Mouse (Mus musculus): ENCODE measurements around the gene Ccdc12. TPM values are rescaled to one million over a fixed set of nuclear protein-coding genes. Genes with fewer than 3 reads are reported as not detected.
A peak's percentile ranks its signal among the peaks of the same experiment; 100 is the strongest.

Ccdc12 gene
- polyA plus RNA-seq, 1 experiment: 59.2 TPM

DNA sequence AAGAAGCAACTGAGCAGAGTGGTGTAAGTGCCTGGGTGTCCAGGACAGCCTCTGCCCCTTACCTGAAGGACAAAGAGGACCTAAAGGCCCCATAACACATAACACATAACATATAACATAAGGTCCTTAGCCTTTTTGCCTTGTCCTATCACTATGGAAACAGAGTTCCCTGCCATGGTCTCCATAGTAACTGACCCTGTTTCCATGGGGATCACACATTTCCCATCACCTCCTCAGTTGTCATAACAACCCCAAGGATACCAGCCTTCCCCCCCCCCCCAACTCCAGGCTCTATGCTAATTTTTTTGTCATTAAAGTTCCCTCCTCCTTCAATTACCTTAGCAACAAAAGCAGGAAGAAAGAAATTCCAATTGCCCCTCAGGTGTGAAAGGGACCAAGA lies 6.5 kb upstream of the Ccdc12 start:
- no peaks in the 10 kb centered on the region for H3K79me2 ChIP-seq (ENCODE audit: control insufficient read depth, insufficient read depth)

DNA sequence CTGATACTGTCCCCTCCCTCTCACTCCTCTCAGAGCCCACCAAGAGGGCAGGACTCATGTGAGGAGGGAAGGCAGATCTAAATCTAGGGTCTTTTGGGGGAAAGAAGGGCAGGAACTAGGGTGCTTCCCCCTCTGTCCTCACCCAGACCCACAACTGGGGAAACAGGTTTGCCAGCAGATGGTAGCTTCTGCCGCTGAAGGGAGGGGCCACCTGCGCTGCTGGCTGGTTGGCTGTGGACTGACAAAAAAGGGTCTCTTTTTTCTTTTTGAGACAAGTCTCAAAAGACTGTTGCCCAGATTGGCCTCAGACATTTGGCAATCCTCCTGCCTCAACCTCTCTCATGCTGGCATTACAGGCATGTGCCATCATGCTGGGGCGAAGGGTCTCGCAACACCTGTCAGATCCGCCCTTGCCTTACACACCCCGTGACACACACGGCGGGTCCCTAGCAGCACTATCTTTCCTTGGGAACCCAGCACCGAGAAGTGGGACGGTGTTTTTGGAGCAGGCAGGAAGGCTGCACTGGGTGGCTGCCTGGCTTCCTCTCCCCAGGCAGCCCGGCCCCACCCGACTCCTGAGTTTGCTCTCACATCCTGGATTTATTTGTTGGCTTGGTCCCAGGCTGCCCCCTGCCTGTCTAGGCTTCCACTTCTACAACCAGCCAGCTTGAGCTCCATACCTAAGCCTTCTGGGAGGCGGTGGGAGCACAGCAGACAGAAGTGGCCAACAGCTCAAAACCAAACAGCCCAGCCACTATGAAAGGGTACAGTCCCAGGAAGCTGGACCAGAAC lies 4.2 kb upstream of the Ccdc12 start:
- TF ChIP-seq POLR2A (IDR thresholded peaks at IDR 0.05; ENCODE audit: insufficient read length, low read depth): no peak
- TF ChIP-seq USF1 (IDR thresholded peaks at IDR 0.05; ENCODE audit: low read depth): no peak
- TF ChIP-seq POLR2AphosphoS2 (IDR thresholded peaks at IDR 0.05; ENCODE audit: insufficient read length, low read depth): no peak
- no peak for TF ChIP-seq MAX (IDR thresholded peaks at IDR 0.05; ENCODE audit: low read depth)
- TF ChIP-seq TCF12 (IDR thresholded peaks at IDR 0.05; ENCODE audit: insufficient read depth, poor library complexity, severe bottlenecking): no peak
- TF ChIP-seq TCF3 (IDR thresholded peaks at IDR 0.05; ENCODE audit: insufficient read length, low read depth): no peak
- no peak for TF ChIP-seq CEBPB (IDR thresholded peaks at IDR 0.05; ENCODE audit: insufficient read depth, poor library complexity, severe bottlenecking)
- TF ChIP-seq E2F4 (IDR thresholded peaks at IDR 0.05; ENCODE audit: insufficient read depth): no peak
- no peak for TF ChIP-seq REST (IDR thresholded peaks at IDR 0.05; ENCODE audit: insufficient read depth, insufficient read length)
- no peak for TF ChIP-seq MYOD1 (IDR thresholded peaks at IDR 0.05; ENCODE audit: control insufficient read depth in 1 of 3, insufficient read length in 2 of 3, low read depth in 2 of 3)
- TF ChIP-seq MYOG (IDR thresholded peaks at IDR 0.05; ENCODE audit: control insufficient read depth in 1 of 3, insufficient read depth in 1 of 3, insufficient read length in 2 of 3, low read depth in 2 of 3): no peak
- no peak for TF ChIP-seq SRF (IDR thresholded peaks at IDR 0.05; ENCODE audit: control insufficient read depth, insufficient read length, low read depth)
- Histone ChIP-seq H3ac (ENCODE audit: control insufficient read depth, insufficient read length) (no peak overlapping the region), H3K79me2 (ENCODE audit: control insufficient read depth, insufficient read depth) (peaks cover 3% of the 10 kb centered on the region), H3K36me3 (ENCODE audit: control insufficient read depth, insufficient read depth) (no peaks in the 10 kb centered on the region), H3K4me3 (no peak overlapping the region), H3K4me2 (ENCODE audit: low read depth) (peak overlapping the region; percentile 97), H3K27me3 (ENCODE audit: control insufficient read depth, insufficient read depth, insufficient read length) (no peaks in the 10 kb centered on the region)

More for the DNA sequence above, 6.5 kb upstream of the Ccdc12 start:
- no peaks in the 10 kb centered on the region for H3K36me3 ChIP-seq (ENCODE audit: control insufficient read depth, insufficient read depth)
- no peaks in the 10 kb centered on the region for H3K27me3 ChIP-seq (ENCODE audit: control insufficient read depth, insufficient read depth, insufficient read length)
- no peak overlapping the region for H3ac ChIP-seq (ENCODE audit: control insufficient read depth, insufficient read length)
- H3K4me2 ChIP-seq (ENCODE audit: low read depth): no peak overlapping the region
- no peak overlapping the region for H3K4me3 ChIP-seq
- no peak for TF ChIP-seq TCF3 (IDR thresholded peaks at IDR 0.05; ENCODE audit: insufficient read length, low read depth)
- no peak for TF ChIP-seq POLR2AphosphoS2 (IDR thresholded peaks at IDR 0.05; ENCODE audit: insufficient read length, low read depth)
- no peak for TF ChIP-seq POLR2A (IDR thresholded peaks at IDR 0.05; ENCODE audit: insufficient read length, low read depth)
- TF ChIP-seq MAX (IDR thresholded peaks at IDR 0.05; ENCODE audit: low read depth): no peak
- no peak for TF ChIP-seq REST (IDR thresholded peaks at IDR 0.05; ENCODE audit: insufficient read depth, insufficient read length)
- no peak for TF ChIP-seq MYOG (IDR thresholded peaks at IDR 0.05; ENCODE audit: control insufficient read depth in 1 of 3, insufficient read depth in 1 of 3, insufficient read length in 2 of 3, low read depth in 2 of 3)
- TF ChIP-seq SRF (IDR thresholded peaks at IDR 0.05; ENCODE audit: control insufficient read depth, insufficient read length, low read depth): no peak
- TF ChIP-seq E2F4 (IDR thresholded peaks at IDR 0.05; ENCODE audit: insufficient read depth): no peak
- no peak for TF ChIP-seq TCF12 (IDR thresholded peaks at IDR 0.05; ENCODE audit: insufficient read depth, poor library complexity, severe bottlenecking)
- TF ChIP-seq MYOD1 (IDR thresholded peaks at IDR 0.05; ENCODE audit: control insufficient read depth in 1 of 3, insufficient read length in 2 of 3, low read depth in 2 of 3): no peak
- no peak for TF ChIP-seq CEBPB (IDR thresholded peaks at IDR 0.05; ENCODE audit: insufficient read depth, poor library complexity, severe bottlenecking)
- no peak for TF ChIP-seq USF1 (IDR thresholded peaks at IDR 0.05; ENCODE audit: low read depth)

DNA sequence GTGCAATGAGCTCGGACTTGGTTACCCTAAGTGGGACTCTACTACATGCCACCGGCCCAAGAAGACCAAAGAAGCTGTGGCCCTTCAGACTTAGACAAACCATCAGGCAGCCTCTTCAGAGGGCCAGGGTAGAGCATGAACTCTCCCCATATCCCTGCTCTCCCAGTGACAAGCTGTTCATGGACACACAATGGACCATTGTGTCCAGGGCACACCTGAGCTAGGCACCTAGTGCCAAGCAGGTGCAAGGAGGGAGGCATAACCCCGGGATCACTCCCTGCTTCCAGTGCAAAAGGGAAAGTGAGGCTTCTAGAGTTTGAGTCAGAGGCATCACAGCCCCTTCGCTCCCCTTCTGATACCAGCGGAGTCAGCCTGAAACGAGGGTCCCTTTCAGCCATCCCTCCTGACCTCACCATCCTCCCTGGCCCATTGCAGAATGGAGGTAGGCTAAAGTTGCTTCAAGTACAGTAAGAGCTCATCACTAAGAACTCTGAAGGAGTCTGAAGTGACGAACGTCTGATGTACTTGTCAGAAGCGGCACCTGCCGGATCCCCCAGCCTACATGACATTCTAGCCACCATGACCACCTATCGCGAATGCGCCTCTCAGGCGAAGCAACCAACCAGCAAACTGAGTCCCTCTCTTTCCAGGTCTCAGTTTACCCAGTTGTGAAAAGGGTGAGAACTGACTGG lies 3.2 kb upstream of the Ccdc12 start:
- peaks cover 13% of the 10 kb centered on the region for H3K79me2 ChIP-seq (ENCODE audit: control insufficient read depth, insufficient read depth)
- peak overlapping the region; percentile 26 for H3K4me3 ChIP-seq
- peak overlapping the region; percentile 43 for H3ac ChIP-seq (ENCODE audit: control insufficient read depth, insufficient read length)
- H3K4me2 ChIP-seq (ENCODE audit: low read depth): peak overlapping the region; percentile 97
- TF ChIP-seq SRF (IDR thresholded peaks at IDR 0.05; ENCODE audit: control insufficient read depth, insufficient read length, low read depth) (no peak), MAX (IDR thresholded peaks at IDR 0.05; ENCODE audit: low read depth) (no peak), POLR2AphosphoS2 (IDR thresholded peaks at IDR 0.05; ENCODE audit: insufficient read length, low read depth) (no peak), TCF3 (IDR thresholded peaks at IDR 0.05; ENCODE audit: insufficient read length, low read depth) (no peak), MYOD1 (IDR thresholded peaks at IDR 0.05; ENCODE audit: control insufficient read depth in 1 of 3, insufficient read length in 2 of 3, low read depth in 2 of 3) (no peak), USF1 (IDR thresholded peaks at IDR 0.05; ENCODE audit: low read depth) (no peak), MYOG (IDR thresholded peaks at IDR 0.05; ENCODE audit: control insufficient read depth in 1 of 3, insufficient read depth in 1 of 3, insufficient read length in 2 of 3, low read depth in 2 of 3) (no peak), REST (IDR thresholded peaks at IDR 0.05; ENCODE audit: insufficient read depth, insufficient read length) (no peak), TCF12 (IDR thresholded peaks at IDR 0.05; ENCODE audit: insufficient read depth, poor library complexity, severe bottlenecking) (no peak), POLR2A (IDR thresholded peaks at IDR 0.05; ENCODE audit: insufficient read length, low read depth) (no peak), CEBPB (IDR thresholded peaks at IDR 0.05; ENCODE audit: insufficient read depth, poor library complexity, severe bottlenecking) (no peak), E2F4 (IDR thresholded peaks at IDR 0.05; ENCODE audit: insufficient read depth) (no peak)
- H3K36me3 ChIP-seq (ENCODE audit: control insufficient read depth, insufficient read depth): no peaks in the 10 kb centered on the region
- no peaks in the 10 kb centered on the region for H3K27me3 ChIP-seq (ENCODE audit: control insufficient read depth, insufficient read depth, insufficient read length)

DNA sequence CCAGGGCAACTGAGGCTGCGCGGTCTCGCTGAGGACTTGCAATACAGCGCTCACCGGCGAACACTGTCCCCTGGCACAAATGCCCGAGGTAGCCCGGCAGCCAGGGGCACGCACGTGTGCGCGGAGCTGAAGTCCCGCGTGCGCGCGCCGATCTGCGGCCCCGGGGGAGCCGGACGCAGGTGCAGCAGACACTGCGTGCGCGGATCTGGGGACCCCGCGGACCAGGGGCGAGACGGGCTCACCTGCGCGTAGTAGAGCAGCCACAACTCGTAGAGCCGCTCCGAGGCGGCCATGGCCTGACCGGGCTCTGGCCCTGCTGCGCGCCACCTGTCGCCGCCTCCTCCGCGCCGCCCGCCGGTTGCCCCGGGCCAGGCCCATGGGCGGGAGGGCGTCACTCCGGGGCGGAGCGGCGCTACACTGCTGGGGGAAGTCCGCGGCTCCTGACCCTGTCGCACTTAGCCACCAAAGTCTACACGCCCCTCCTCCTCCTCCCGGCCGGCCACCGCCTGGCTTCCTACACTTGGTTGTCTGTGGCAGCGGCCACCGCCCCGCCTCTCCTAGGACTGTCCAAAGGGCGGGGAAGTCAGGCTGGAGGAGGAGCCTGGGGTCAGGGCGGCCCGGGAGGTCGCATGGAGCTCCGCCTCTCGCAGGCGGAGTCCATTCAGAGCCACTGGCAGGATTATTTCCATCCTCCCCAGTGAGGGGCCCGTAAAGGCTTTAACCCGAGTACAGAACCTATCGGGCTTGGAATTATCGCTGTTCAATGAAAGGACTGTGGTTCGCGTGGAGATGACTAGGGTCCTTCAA lies 2.4 kb upstream of the Ccdc12 start, which contains the start of gene Nbeal2:
Gene Nbeal2, minus strand, starts transcription at position 507 of the 807 bp plus-strand sequence.
- H3K4me3 ChIP-seq: peak within 1 kb of the TSS; percentile 26
- peak within 1 kb of the TSS; percentile 97 for H3K4me2 ChIP-seq (ENCODE audit: low read depth)
- peak; percentile 61 for TF ChIP-seq POLR2A (IDR thresholded peaks at IDR 0.05; ENCODE audit: insufficient read length, low read depth)
- TF ChIP-seq USF1 (IDR thresholded peaks at IDR 0.05; ENCODE audit: low read depth): no peak
- TF ChIP-seq TCF3 (IDR thresholded peaks at IDR 0.05; ENCODE audit: insufficient read length, low read depth): peak; percentile 23
- peak in 2 of 3 experiments; percentile 61 to 89 for TF ChIP-seq MYOD1 (IDR thresholded peaks at IDR 0.05; ENCODE audit: control insufficient read depth in 1 of 3, insufficient read length in 2 of 3, low read depth in 2 of 3)
- no peak for TF ChIP-seq REST (IDR thresholded peaks at IDR 0.05; ENCODE audit: insufficient read depth, insufficient read length)
- peak; percentile 6 for TF ChIP-seq POLR2AphosphoS2 (IDR thresholded peaks at IDR 0.05; ENCODE audit: insufficient read length, low read depth)
- peak in 2 of 3 experiments; percentile 68 to 86 for TF ChIP-seq MYOG (IDR thresholded peaks at IDR 0.05; ENCODE audit: control insufficient read depth in 1 of 3, insufficient read depth in 1 of 3, insufficient read length in 2 of 3, low read depth in 2 of 3)
- TF ChIP-seq E2F4 (IDR thresholded peaks at IDR 0.05; ENCODE audit: insufficient read depth): no peak
- no peak for TF ChIP-seq CEBPB (IDR thresholded peaks at IDR 0.05; ENCODE audit: insufficient read depth, poor library complexity, severe bottlenecking)
- TF ChIP-seq MAX (IDR thresholded peaks at IDR 0.05; ENCODE audit: low read depth): no peak
- TF ChIP-seq TCF12 (IDR thresholded peaks at IDR 0.05; ENCODE audit: insufficient read depth, poor library complexity, severe bottlenecking): no peak
- no peak for TF ChIP-seq SRF (IDR thresholded peaks at IDR 0.05; ENCODE audit: control insufficient read depth, insufficient read length, low read depth)
- H3K36me3 ChIP-seq (ENCODE audit: control insufficient read depth, insufficient read depth): no peaks in the 10 kb centered on the region
- H3K79me2 ChIP-seq (ENCODE audit: control insufficient read depth, insufficient read depth): peaks cover 20% of the 10 kb centered on the region
- H3K27me3 ChIP-seq (ENCODE audit: control insufficient read depth, insufficient read depth, insufficient read length): no peaks in the 10 kb centered on the region
- peak within 1 kb of the TSS; percentile 43 for H3ac ChIP-seq (ENCODE audit: control insufficient read depth, insufficient read length)

All from myocyte (in vitro differentiated cells).